Mouse (Mus musculus) megakaryocyte-erythroid progenitor cell, adult 5-6 weeks (primary cell): ENCODE data around the gene Gm20896. TPM values are rescaled to one million over a fixed set of nuclear protein-coding genes. Genes with fewer than 3 reads are reported as not detected.
"Not testable (repeated sequence)": the region's sequence is repeated elsewhere in the genome, so short reads cannot be mapped to it uniquely, and the experiment has no call there.

ENCODE experiments used
- ATAC-seq: replicated peaks from 2 replicates; pipeline ENCODE4 v1.8.0; 2016; ENCODE audit warnings: mild to moderate bottlenecking, inconsistent platforms; ENCODE audit not compliant: severe bottlenecking, poor library complexity, low FRiP score, low TSS enrichment
- total RNA-seq, 2 experiments: library from RNA; stranded (forward) in 1 of 2; stranded (reverse) in 1 of 2; fragments of 200-1000, 215-1000 nt in 1 of 2; fragments of >200 nt in 1 of 2; fragmentation: Nextera tagmentation in 1 of 2; gene quantifications; 2 replicates each; pipeline ENCODE4 v1.2.3; 2014 to 2017

The Gm20896 gene
- total RNA-seq (2014; fragmentation: Nextera tagmentation) (not detected in 2 replicates), total RNA-seq (2017) (not detected in 2 replicates)

DNA sequence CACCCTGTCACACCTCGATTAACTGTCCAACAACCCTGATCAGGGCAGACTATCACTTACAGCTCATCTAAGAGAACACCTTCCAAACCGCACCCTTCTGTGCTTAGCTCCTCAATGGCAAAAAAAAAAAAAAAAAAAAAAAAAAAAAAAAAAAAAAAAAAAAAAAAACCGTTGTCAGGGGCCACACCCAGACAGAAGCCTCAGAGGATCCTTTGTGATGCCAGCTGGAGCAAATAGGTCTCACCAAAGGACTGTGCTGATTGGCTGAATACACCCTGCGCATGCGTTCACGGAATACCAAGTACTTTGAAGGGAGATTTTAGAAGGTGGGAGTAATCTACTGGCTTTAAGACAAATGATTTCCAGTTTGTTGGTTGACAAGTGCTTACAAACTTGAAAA lies at the start of gene Gm20896:
Gene Gm20896, minus strand, starts transcription at position 101 of the 400 bp plus-strand sequence.
- not testable (repeated sequence) for ATAC-seq
